Mouse (Mus musculus): ENCODE data around the gene Sptan1.

Gene Sptan1

DNA sequence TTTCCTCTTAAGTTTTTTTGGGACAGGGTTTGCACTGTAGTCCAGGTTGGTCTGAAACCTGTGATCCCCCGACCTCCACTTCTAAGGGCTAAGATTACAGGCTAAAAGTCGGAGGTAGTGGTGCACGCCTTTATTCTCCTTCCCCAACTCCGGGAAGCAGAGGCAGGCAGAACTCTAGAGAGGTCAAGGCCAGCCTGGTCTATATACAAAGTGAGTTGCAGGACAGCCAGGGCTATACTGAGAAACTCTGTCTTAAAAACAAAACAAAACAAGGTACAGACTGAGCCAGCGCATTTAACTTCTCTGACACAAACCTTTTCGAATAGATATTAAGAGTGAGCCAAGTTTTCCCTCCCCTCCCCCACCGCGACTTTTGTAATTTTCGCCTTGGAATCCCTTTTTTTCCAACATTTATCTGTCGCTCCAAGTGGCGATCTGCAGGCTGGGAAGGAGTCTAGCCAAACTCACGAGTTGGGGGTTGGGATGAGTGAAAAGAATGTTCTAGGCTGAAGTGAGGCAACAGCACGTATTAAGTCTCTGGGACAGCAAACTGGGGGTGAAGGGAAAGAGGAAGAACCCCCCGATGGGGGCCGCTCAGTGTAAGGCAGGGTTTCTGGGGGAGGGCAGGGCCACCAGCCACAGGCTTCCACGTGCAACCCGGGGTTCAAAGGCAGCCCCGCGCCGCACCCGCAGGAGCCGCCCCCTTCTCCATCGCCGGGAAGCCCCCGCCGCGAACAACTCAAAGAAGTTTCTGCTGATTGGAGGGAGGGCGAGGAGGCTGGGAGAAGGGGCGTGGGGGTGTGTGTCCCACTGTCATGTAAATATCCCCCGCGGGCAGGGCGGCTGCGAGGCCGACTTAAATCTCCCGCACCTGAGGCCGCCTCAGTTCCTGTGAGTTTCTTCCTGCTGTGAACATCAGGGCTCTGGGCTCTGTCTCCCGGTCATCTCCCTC lies 96.1 kb downstream of the Sptan1 start:
- peak; percentile 41 for DNase-seq (ENCODE audit: low spot score)

DNA sequence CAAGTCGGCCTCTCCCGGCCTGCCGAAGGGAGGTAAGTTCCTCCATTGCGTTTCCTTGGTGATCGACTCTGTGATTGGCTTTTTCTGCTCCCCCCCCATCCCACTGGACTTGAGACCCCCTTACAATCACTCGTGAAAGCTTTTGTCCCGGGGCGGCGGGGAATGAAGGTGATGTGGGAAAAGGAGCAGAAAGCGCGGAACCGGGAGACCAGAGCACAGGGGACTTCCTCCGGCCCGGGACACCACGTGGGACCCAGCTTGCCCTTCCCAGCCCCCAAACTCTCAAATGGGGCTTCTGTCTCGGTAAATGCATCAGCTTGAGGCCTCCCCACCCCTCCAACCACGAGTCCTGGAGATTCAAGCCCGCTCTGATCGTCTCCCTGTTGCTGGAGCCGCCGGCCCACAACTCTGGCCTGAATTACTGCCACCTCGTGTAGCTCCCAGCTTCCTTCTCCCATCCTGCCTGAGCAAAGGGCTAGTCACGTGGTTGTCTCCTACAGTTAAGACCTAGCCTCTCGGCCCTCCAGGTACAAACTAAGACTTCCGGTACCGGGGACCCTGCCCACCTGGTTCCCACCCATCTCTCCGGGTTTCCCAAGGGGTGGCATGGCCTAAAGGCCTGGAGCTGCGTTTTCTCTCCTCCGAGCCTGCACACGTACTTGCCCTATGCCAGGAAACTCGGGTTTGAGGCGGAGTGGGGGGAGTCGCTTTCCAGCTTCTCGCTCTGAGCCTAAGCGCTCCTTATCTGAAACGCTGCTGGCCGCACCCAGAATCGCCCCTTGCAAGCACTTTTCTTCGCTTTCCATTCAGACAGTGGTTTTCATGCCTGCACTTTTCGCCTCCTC lies 97.1 kb downstream of the Sptan1 start:
- peak; percentile 42 for DNase-seq (ENCODE audit: low spot score)

DNA sequence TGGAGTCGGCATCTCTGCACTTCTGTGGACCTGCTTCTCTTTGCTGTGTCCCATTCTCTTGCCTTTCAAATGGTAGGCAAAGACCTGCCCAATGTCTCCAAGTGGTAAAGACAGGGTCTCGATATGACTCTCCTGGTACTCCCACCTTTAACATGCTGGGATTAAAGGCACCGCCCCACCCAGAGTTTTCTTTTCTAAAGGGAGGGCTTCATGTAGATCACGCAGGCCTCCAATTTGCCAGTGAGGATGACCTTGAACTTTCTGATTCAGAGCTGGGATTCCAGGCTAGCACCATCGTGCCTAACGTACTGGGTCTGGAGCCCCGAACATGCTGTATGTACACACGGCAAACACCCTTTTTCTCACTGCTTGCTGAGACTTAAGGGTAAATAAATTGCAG lies 97.9 kb downstream of the Sptan1 start:
- DNase-seq (ENCODE audit: low spot score): no peak

DNA sequence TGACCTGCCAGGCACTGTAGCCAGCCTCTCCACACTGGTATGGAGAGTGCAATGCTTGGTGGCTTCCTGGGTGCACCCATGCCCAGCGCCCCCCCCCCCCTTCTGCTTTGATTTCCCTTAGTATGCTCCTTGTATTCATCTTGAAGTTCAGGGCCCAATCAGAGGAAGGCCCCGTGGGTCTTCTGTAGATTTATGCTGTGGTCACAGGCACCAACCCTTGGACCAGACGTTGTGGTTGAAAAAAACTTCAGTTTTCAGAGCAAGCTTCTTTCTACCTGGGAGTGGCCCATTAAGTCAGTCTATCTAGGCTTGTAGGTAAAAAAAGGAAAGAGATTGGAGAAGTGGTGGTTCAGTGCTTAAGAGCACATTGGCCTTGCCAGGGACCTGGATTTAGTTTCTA lies 98.4 kb downstream of the Sptan1 start:
- no peak for DNase-seq (ENCODE audit: low spot score)

DNA sequence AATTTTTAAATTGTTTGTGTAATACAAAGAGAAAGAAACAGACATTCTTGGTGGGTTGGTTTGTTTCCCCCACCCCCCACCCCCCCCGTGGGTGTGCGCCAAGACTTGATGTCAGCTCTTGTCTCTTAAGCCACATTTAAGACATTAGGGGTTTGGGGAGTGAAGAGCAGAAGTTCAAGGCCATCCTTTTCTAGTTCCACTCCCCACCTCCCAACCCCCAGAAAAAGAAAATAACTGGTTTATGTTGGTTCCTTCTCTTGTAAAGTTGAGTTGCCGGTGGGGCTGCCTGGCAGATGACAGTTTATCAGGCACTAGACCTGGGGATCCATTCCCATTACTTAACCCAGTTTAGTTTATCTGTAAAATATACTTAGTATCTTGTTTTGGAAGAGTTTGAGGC lies 98.9 kb downstream of the Sptan1 start:
- no peak for DNase-seq (ENCODE audit: low spot score)

DNA sequence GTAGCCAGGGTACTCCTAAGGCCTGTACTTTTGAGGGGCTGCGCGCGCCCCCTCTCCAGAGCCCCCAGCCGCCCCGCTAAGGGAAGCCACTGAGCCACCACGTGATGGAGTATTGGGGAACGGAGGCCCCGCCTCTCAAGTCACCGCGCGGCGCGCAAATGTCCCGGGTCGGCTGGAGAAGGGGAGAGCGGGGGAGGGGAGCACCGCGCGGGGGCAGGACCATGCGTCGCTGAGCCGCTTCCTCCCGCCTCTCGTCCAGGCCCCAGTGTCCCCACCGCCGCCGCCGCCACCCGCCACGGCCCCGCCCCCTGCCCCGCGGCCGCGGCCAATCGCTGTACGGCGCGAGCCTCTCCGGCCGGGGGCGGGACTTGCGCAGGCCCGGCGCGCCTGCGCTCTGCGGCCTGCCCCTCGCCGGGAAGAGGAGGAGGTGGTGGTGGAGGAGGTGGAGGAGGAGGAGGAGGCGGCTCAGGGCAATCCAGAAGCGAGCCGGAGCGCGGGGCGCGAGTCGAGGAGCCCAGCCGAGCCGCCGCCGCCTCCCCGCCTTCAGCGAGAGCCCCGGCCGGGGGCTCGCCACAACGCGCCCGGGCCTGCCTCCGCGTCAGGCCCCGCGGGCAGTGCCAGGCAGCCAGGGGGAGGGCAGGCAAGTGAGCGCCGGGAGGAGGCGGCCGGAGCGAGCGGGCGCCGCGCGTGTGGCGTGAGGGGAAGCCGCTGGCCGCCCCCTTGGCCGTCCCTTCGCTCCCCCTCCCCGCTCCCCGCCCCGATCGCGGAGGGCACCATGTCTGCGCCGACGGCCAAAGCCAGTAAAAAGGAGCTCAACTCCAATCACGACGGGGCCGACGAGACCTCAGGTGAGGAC lies 100.9 kb downstream of the Sptan1 start:
- DNase-seq (ENCODE audit: low spot score): peak; percentile 90

DNA sequence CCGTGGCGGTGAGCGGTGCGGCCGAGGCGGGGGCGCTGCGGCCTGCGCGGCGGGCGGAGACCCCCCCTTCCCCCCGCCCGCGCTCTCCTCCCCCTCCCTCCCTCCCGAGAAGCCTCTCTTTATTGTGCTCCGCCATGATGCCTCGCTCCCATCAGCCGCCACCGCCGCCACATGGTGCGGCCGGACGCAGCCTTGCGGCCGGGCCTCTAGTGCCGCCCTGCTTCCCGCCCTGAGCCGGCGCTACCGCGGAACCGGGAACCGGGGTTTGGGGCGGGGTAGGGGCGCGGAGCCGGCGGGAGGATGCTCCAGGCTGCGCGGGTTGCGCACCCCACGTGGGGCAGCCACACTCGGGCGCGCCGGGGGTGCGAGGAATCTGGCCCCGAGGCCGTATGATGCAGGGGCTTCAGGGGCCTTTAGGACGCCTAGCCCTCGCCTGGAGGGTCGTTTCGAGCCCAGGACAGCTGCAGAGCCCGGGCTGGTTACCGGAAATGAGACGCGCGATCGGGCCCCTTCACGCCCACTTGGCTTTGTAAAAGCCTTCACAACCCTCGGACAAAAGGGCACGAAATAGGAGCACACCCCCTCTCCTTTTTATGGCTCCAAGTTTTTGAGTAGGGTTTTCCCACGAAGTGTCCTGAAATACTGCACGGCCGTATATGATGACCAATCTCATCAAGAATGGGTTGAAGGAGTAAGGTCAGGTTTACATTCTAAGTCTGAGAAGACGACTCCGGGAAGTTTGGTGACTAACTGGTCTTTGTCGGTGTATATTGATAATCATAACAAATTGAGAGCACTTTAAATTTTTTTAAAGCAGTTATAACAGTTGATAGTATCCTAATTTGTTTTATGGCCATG lies 101.9 kb downstream of the Sptan1 start:
- DNase-seq (ENCODE audit: low spot score): peak; percentile 37

DNA sequence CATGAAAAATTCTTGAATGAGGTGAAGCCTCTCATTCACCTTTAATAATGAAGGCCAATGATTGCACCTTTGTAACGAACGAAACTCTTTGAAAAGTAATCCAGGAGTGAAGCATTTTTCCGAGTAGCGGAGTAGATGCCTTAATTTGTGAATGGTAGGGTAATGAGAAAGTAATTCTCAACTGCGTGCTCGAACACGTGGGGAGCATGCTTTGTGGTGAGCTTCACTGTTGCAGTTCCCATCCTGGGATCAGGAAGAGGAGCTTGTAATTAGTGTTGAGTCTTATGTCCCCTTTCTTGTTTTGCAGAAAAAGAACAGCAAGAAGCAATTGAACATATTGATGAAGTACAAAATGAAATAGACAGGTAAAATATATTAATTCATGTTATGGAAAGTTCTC lies 102.6 kb downstream of the Sptan1 start:
- no peak for DNase-seq (ENCODE audit: low spot score)

DNA sequence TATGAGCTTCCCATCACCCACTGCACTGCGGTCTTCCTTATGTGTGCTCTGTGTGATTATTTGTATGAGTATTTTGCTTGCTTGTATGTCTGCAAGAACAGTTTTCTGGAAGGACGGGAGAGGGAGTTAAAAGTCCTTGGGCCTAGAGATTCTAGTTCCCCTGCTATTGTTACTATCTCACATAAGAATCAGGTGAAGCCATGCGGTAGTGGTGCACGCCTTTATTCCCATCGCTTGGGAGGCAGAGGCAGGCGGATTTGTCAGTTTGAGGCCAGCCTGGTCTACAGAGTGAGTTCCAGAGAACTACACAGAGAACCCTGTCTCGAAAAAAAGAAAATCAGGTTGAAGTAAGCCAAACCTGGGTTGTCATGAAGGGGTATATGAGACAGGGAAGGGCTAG lies 107.5 kb downstream of the Sptan1 start:
- DNase-seq (ENCODE audit: low spot score): no peak

DNA sequence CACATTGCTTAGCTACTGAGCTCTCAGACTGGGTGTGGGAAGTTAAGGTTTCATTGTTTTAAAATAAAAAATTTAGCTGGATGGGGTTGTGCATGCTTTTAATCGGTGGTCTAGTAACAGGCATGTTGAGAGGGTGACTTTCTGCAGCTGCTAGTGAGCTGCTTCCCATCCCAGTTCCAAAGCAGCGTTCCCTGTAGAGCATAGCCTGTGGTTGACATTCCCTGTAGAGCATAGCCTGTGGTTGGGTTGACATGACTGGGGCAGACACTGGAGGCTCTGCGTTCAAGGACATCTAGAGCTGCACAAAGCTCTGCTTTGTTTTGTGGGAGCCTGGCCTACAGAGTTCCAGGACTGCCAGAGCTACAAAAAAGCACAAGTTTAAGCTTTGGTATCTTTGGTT lies 107.9 kb downstream of the Sptan1 start:
- DNase-seq (ENCODE audit: low spot score): no peak

DNA sequence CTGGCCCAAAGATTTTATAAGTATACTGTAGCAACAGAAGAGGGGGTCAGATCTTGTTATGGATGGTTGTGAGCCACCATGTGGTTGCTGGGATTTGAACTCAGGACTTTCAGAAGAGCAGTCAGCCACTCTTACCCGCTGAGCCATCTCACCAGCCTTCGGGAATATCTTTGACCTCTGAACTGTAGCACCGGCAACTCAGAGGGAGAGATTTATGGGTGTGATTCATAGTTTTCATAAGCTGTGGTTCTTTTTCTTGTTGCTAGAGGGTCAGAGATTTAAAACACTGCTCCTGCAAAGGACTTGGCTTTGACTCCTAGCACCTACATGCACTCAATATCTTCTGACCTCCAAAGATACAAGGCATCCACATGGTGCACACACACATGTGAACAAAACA lies 110.3 kb downstream of the Sptan1 start:
- DNase-seq (ENCODE audit: low spot score): no peak

DNA sequence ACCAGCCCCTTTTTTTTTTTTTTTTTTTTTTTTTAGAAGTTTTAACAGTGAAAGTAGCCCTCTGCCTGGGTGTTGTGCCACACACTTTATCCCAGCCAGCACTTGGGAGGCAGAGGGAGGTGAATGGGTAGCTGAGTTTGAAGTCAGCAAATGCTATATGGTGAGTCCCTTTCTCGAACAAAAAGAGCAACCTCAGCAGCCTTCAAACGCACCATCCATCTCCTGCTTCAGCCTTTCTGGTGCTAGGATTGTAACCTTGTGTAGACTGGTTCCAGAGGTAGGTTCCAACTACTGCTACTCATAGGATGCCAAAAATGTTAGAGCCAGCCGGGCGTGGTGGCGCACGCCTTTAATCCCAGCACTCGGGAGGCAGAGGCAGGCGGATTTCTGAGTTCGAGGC lies 111.1 kb downstream of the Sptan1 start:
- DNase-seq (ENCODE audit: low spot score): no peak

DNA sequence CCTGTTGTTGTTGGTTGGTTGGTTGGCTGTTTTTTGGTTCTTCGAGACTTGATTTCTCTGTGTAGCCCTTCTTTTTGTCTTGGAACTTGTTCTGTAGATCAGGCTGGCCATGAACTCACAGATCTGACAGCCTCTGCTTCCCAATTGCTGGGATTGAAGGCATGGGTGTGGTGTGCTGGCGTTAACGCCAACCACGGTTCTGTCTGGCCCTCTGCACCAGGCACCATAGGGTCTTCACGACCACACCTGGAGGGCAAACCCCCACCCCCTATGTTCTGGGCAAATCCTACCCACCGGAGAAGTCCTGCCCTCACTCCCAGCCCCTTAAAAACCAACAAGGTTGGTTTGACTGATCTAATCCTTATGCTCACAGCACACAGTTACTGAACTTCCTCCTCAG lies 111.6 kb downstream of the Sptan1 start:
- no peak for DNase-seq (ENCODE audit: low spot score)

DNA sequence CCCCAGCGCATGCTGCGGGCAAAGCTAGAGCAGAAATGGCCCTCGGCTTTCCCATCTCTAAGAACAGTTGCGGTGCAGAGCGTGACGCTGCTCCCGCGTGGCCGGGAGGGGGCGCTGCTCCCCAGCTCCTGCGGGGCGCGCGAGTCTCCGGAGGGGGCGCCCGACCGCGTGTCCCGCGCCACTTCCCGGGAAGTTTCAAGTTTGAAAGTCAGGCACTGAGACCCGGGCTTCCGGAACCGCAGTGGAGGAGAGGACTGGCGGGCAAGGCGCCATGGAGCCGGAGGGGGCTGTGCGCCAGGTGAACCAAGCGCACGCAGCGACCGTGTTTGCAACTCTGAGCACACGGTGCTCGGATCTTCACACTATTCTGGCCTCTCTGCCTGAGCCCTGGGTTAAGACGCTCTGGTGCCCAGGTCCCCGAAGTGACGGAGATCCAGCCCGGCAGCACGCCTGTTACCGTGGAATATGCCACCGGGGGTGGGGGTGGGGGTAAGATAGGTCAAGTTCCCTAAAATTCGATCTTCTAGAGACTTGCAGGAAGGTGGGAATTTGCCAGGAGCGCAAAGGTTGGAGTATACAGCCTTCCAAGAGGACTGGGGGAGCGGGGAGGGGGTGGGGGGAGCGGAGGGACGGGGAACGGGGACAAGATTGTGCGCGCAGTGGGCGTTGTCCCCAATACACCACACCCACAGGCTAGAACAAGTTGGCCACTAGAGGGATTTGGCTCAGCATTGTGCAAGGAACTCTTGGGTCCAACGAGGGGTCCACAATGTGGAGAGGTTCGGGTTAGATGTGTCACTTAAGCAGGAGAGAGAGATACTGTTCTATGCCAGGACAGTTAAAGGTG lies 112.4 kb downstream of the Sptan1 start, which contains the start of gene Pkn3:
Gene Pkn3 (plus strand): TSS at position 183 of the 847 bp plus-strand sequence.
- peak; percentile 88 for DNase-seq (ENCODE audit: low spot score)

DNA sequence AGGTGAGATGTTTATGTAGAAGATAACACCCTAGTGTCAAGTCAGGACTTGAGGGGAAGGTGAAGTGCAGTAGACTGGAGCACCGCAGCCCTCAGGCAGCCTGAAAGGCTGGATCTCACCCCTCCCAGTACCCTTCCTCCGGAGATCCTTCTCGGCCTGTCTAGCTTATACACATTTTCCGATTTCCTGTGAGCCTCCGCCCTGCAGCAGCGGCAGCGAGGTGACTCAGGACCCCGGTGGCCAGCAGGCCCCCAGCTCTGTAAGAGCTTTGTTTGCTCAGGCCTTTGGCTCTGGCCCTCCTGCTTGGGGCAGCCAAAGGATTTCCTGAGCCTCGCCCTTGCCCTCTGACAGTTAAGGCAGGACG lies 113.0 kb downstream of the Sptan1 start:
- DNase-seq (ENCODE audit: low spot score): no peak

DNA sequence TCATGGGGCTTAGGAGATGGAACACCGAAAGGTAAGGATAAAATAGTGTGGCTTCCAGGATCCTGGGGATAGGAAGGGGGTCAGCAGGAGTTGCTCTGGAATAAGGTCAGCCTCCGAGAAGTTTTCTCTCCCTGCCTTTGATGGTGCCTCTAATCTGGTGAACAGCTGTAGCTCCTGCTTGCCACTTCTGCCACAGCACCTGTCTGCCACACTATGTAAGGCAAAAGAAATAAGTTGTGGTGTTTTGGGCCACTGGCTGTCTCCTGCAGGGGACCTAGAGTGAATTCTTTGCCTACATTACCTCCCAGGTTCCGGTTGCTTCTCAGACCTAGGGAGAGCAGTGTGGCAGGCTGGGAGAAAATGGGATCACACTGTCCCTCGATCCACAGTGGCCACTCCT lies 113.4 kb downstream of the Sptan1 start:
- no peak for DNase-seq (ENCODE audit: low spot score)

DNA sequence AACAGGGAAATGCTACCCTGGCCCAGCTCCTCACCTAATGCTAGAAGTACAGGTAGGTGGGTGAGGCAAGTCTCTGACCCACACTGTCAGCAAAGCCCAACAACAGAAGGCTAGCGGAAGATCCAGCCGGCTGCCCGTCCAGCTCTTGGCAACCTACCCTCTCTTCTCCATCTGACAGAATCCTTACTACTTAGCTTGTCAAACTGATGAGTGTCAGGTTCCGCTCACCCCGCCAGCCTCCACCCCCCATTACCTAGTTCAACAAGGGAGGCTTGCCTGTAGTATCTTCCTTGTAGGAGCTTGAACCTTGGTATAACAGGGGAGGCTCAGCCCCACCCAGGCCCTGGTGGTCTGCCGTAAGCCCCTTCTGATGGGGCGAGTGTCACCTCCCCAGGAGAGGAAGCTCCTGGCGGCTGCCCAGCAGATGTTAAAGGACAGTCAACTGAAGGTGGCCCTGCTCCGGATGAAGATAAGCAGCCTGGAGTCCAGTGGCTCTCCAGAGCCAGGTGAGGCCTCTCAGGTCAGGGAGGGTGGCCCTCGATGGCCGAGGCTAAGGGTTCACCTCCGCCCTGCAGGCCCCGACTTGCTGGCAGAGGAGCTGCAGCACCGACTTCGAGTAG lies 114.9 kb downstream of the Sptan1 start:
- DNase-seq (ENCODE audit: low spot score): no peak

All from ovary, postnatal 14 days (tissue).